Mouse (Mus musculus) heart, postnatal 0 days (tissue): ENCODE measurements at regions not wholly inside any gene's neighbourhood (a gene's known extent, or its start where the extent isn't known, plus 50 kb on each side); places are given as distances from the start of the nearest gene placed in this dataset.

ENCODE experiments used
- CTCF ChIP-seq: IDR thresholded peaks from 2 replicates; pipeline ENCODE4 v1.5.1; 2016; ENCODE audit warnings: antibody characterized with exemption, control low read depth, low read depth
- EP300 ChIP-seq: IDR thresholded peaks from 2 replicates; pipeline ENCODE4 v1.6.1; 2016; ENCODE audit warnings: antibody characterized with exemption, low read depth

GRCm38 (mm10) chr1:55997074-55997473 is 591.4 kb downstream of the Plcl1 start:
- TF ChIP-seq CTCF: no peak
- no peak for TF ChIP-seq EP300
